Mouse (Mus musculus) retina, postnatal 7 days (tissue): ENCODE data around the gene Epb41l3.
A peak's percentile ranks its signal among the peaks of the same experiment; 100 is the strongest.
"Not testable (repeated sequence)": the region's sequence is repeated elsewhere in the genome, so short reads cannot be mapped to it uniquely, and the experiment has no call there.

Experiments
- DNase-seq: peaks from one replicate; pipeline ENCODE4 v3.0.0-alpha.2; 2012; ENCODE audit warnings: low read depth, low spot score

Epb41l3 gene

GRCm38 (mm10) chr17:69105799-69106401 is 30.4 kb downstream of the Epb41l3 start:
- peak; percentile 54 for DNase-seq

- no peak for DNase-seq
Observed at GRCm38 (mm10) chr17:69109216-69109615, 33.7 kb downstream of the Epb41l3 start.

- DNase-seq, result no peak
Observed at GRCm38 (mm10) chr17:69112232-69112631, 36.7 kb downstream of the Epb41l3 start.

DNA sequence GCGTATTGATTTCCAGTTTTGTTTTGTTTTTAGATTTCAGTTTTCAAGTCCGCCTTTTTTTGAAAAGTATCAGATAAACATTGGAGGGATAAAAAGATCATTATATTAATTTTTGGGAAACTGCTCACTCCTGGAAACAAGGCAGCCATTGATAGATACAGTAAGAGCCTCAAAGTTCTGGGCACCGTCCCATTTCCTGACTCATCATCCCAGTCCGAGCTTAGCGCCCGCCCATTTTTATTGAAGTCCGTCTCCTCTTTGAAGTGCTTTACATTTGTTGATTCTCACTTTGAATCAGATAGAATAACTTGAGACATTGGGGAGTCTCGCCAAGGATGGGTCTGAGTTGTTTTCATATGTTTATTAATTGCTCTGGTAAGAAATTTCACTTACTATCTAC is 43.7 kb downstream of the Epb41l3 start:
- DNase-seq, result no peak

DNA sequence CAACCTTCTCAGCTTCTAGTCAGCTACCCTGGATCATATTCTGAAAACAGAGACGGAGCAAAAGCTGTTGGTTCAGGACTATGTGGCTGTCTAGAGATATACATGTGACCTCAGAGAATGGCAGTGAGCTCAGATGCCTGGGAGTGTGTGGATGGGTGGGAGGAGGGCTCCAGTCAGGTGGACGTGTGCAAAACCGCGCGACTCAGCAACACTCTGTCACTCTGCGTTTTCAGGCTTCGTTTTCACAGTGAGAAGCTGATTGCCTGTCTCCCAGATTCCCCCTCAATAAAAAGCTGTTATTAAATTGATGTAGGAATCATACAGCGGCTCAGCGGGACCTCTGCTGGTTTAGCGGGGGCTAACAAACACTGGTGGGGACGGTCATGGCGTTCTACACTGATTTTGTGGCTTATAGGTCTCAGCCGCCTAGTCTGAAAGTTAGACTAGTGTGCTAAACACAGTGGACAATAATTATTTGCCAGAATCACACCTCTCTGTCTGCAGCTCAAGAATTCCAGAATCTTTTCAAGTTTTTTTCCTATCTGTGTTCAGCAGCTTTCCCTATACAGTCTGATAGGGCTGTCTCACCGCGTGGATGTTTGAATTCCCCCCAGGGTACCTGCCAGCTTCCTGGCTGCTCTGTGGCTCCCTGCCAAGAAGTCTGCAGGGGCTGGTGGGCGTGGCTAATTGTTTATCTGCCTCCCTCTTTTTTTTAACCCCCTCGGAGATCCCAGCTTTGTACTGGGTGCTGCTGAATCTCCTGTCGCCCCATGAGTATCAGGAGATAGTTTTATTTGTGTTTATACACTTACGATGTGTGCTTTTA is 45.3 kb downstream of the Epb41l3 start:
- peak; percentile 28 for DNase-seq

DNA sequence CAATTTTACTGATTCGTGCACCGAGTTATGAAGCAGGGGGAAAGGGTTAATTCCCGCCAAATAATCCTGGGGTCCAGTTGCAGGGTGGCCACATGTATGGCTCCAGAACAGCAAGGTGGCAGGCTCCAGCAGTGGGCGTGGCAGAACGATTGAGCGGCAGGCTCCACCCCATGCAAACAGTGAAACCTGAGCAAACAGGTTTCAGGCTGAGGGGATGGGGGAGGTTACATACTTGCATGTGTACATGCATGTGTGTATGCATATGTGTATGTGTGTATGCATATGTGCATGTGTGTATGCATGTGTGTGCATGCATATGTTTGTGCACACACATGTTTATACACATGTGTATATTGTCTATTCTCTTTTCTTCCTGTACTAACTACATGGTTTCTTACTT is 46.9 kb downstream of the Epb41l3 start:
- DNase-seq, result not testable (repeated sequence)

DNA sequence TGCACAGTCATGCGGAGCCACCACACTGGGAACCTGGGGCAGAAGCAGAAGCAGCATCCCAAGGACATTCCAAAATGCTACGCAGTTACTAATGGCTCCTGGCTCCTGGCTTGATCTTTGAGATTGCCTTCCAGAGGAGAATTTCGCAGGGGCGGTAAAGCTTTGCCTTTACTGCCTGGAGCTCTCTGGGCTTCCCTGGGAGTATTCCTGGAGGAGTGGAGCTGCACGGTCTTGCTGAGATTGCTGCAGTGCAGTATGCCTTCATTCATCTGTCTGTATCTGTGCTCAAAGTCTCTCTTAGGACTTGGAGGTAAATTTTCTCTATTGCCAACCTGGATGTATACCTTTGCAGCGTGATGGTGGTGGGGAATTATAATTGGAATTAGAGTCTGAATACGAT is 52.0 kb downstream of the Epb41l3 start:
- no peak for DNase-seq

DNA sequence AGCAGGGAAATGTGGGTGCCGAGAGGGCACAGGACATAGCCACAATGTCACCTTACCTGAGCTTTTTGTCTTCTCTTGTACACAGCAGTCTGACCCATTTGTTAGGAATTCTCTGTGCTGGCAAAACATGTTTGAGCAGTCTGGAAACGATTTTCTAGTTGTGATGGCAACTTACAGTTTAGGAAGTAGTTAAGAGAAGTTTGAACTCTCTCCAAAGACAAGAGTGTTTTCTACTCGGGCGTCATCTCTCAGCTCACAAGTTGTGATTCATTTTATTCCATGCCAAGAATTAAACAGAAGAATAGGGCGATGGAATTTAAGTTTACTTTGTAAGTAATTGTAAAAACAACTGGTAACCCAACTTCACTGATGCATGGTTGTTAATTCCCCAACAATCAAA is 52.5 kb downstream of the Epb41l3 start:
- no peak for DNase-seq

DNA sequence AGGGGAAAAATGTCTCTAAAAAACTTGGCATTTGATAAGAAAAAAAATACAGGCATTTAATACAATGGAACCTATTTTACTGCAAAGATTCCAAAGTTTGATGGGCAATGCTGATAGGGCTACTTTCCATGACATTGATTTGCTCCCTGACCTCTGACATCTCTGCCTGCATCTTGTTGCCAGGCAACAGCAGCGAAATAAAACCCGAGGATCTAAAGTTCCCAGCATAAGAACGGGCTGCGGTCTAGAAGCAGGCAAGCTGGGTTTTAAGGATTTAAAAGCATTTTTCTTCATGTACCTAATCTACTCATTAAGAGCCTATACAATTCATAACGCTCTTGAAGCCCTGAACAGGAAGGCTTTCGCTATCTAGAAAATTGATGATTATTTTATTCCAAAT is 54.0 kb downstream of the Epb41l3 start:
- DNase-seq, result no peak

DNA sequence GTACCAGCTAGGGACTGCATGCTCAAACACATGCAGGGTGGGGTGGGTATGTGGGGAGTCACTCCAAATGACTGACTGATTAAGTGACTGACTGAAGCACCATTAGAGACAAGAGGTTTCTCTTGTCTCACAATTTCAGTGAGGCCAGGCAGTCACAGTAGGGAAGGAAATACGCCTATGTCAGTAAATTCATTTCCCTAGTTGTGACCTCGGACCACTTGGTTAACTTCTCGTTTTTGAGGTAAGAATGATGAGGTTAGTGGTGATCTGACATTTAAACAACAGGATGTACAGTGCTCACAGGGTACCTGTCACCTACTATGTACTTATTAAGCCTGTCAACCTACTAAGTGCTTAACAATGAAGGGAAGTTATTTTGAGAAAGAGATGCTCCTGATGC is 67.5 kb downstream of the Epb41l3 start:
- no peak for DNase-seq

DNA sequence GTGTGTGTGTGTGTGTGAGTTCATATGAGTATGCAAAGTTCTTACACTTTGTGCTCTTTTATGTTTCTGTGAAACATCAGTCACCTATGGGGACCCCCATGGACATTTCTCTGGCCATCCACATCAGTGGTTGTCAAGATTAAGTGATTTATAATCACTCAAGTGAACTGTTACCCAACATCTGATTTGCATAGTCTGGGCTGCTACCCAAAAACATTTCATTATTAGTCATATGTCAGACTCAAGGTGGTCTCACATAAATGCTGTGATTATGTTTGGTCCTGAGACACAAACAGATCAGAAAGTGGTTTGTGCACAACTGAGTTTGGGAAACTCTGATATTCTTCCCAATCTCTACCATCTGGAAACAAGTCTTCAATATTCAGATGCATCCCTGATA is 75.3 kb downstream of the Epb41l3 start:
- no peak for DNase-seq

GRCm38 (mm10) chr17:69151281-69151680 is 75.8 kb downstream of the Epb41l3 start:
- DNase-seq, result no peak

DNA sequence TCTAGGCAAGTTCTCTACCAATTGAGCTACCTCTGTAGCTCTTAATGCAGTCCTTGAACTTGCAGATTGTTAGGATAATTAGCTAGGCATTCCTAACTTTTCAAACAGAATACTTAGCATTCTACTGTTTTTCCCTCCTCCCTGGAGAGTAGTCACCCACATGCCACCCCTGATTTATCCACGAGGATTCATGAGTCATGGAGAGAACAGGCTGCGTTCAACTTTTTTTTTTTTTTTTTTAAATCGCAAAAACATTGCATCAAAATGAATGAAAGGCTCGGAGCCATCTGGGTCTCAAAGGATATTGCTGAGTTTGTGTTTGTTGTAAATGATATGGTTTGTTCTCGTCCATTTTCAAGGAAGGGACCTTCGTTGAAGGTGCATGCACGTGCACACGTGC is 79.6 kb downstream of the Epb41l3 start:
- DNase-seq, result no peak

- DNase-seq, result peak; percentile 50
Observed at GRCm38 (mm10) chr17:69156522-69157100, 81.1 kb downstream of the Epb41l3 start.

DNA sequence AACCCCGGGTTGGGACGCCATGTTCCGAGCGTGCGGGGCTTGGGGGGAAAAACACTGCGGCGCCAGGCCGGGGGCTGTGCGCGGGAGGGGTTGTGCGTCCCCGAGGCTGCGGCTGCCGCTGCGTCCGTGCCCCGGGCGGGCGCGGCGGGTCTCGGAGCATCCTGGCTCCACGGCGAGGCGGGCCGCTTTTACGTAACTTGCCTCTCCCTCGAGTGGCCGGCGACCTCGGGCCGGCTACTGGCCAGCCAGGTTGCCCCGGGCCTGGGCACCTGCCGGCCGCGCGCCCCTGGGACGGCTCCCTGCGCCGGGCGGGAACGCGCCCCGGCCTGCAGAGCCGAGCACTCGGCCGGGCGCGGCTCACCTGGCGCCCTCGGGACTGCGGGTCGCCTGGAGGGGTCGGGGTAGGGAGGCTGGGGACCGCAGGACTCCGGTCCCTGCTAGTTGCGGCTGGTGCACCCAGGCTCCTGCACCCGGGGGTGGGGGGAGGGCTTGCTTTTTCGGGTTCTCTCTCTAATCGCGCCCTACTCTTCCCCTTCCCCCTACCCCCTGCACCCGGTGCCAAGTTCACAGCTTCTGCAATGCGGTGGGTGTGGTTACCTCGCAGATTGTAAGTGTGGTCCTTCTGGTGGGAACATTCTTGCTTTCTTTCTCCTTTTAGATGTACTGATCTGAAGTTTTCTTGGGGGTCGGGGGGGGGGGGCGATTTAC is 81.8 kb downstream of the Epb41l3 start:
- no peak for DNase-seq

DNA sequence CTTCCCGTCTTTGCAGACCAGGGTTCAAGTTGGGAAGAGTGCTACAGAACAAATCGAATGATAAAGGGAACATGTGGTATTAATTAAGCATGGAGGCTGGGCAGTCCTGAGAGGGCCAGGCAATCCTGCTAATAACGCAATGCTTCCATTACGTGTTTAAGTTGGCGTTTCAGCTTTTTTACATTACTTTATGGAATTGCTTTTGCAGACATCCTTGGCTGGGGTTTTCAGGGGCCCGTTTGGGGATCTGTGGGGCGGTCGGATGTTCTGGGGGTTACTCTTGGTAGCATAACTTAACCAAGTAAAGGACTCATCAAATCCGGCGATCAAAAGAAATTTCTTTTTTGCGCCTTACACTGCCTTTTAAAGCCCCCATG is 82.3 kb downstream of the Epb41l3 start:
- no peak for DNase-seq

- no peak for DNase-seq
Observed at GRCm38 (mm10) chr17:69158690-69159089, 83.2 kb downstream of the Epb41l3 start.

DNA sequence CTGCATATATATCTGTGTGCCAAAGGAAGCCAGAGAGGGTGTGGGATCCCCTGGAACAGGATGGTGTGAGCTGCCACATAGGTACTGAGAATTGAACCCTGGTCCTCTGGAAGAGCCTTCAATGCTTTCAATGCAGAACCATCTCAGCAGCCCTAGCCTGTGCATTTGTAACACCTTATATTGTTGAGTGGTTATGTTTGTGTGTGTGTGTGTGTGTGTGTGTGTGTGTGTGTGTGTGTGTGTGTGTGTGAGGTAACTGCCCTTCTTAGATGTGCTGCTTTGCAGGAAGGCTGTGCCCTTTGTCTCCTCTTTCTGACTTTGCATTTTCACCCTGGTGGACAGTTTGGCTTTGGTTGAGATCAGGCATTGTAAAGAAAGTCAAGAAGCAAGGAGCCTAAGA is 87.2 kb downstream of the Epb41l3 start:
- no peak for DNase-seq

- DNase-seq, result no peak
Observed at GRCm38 (mm10) chr17:69176949-69177501, 101.5 kb downstream of the Epb41l3 start.

DNA sequence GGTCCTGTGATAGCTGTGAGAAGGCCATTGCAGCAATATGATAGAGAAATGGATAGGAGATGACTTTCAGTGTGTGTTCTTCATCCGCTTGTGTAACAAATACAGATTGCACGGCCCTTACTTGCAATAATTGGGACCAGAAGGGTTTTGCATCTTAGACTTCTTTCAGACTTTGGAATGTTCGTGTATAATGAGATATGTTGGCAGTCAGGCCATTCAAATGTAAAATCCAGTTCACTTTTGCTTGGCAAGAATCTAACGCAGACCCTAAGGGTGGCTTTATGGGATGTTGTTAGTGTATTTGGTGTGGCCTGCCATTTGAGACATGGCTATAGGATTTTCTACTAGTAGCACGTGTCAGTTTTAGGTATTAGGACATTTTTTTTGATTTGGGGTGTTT is 102.5 kb downstream of the Epb41l3 start:
- no peak for DNase-seq

- no peak for DNase-seq
Observed at GRCm38 (mm10) chr17:69180905-69181559, 105.5 kb downstream of the Epb41l3 start.
